Mouse (Mus musculus) cerebellum, adult 2 months (tissue): ENCODE data around the gene Scarf2. TPM values are rescaled to one million over a fixed set of nuclear protein-coding genes. Genes with fewer than 3 reads are reported as not detected.

ENCODE experiments used
- DNase-seq, 2 experiments: peaks; one replicate each; pipeline ENCODE4 v3.0.0; 2021
- H3K27ac ChIP-seq: fragments of 200-500 bp; 2 replicates; pipeline ENCODE4 v1.5.1; 2012; ENCODE audit warnings: low read length, control low read depth, inconsistent platforms; ENCODE audit not compliant: insufficient read depth
- H3K27me3 ChIP-seq: fragments of 200-500 bp; 2 replicates; pipeline ENCODE4 v1.6.1; 2012; ENCODE audit warnings: inconsistent platforms, mild to moderate bottlenecking, low read length, moderate library complexity; ENCODE audit not compliant: control insufficient read depth, insufficient read depth
- H3K4me1 ChIP-seq: fragments of 200-500 bp; 2 replicates; pipeline ENCODE4 v1.6.1; 2011; ENCODE audit warnings: low read length; ENCODE audit not compliant: control insufficient read depth, insufficient read depth
- H3K4me3 ChIP-seq: fragments of 200-500 bp; replicated peaks from 2 replicates; pipeline ENCODE3; 2011; ENCODE audit warnings: mild to moderate bottlenecking, low read depth, low read length, control low read depth; ENCODE audit not compliant: insufficient read depth
- CTCF ChIP-seq: fragments of 200-500 bp; IDR thresholded peaks from 2 replicates; pipeline ENCODE4 v1.5.1; 2011; ENCODE audit warnings: low read depth, mild to moderate bottlenecking, control low read depth, low read length, moderate library complexity, borderline replicate concordance; ENCODE audit not compliant: insufficient read depth
- POLR2A ChIP-seq: fragments of 200-500 bp; IDR thresholded peaks from 2 replicates; pipeline ENCODE4 v1.6.1; 2011; ENCODE audit warnings: low read length, control low read depth, borderline replicate concordance; ENCODE audit not compliant: insufficient read depth
- WGBS: fragments of 180-500 bp; shearing (Covaris S2); methylation state at CpG from one replicate; pipeline ENCODE4 v1.1.7; 2018; 5-methylcytosine and 5-hydroxymethylcytosine counted together
- polyA plus RNA-seq: library from polyadenylated mRNA; depleted of rRNA; stranded (reverse); fragments of >200 nt; gene quantifications from 2 replicates; pipeline ENCODE4 v1.2.3, GENCODE M21; 2012; rRNA removed

The Scarf2 gene
- polyA plus RNA-seq = 2.1 and 2.5 TPM in 2 replicates

GRCm38 (mm10) chr16:17796971-17797811, at the start of gene Scarf2:
Scarf2 (plus strand) TSS chr16:17797282.
- Histone ChIP-seq H3K27me3 (peaks cover 4% of the 10 kb centered on the region; the same call in 1 of the 2 replicates), H3K4me1 (no peaks in the 10 kb centered on the region), H3K4me3 (no peak within 1 kb of the TSS), H3K27ac (no peak within 1 kb of the TSS)
- TF ChIP-seq CTCF = no peak
- TF ChIP-seq POLR2A = no peak
- 6% methylated on average over 77 of the region's 81 CpGs for WGBS
- no peak for DNase-seq

GRCm38 (mm10) chr16:17753001-17753400, 44.1 kb upstream of the Scarf2 start:
- H3K27me3 ChIP-seq = no peaks in the 10 kb centered on the region
- no peak for TF ChIP-seq CTCF
- TF ChIP-seq POLR2A = no peak
- H3K4me3 ChIP-seq = no peak overlapping the region
- H3K4me1 ChIP-seq = no peaks in the 10 kb centered on the region
- WGBS = 33% methylated on average over 3 of the region's 3 CpGs
- DNase-seq = no peak
- no peak overlapping the region for H3K27ac ChIP-seq

- no peak for TF ChIP-seq POLR2A
- no peak for TF ChIP-seq CTCF
- 24% methylated on average over 1 of the region's 1 CpGs for WGBS
Observed at GRCm38 (mm10) chr16:17753686-17754085, 43.4 kb upstream of the Scarf2 start.

GRCm38 (mm10) chr16:17757756-17758155, 39.3 kb upstream of the Scarf2 start:
- WGBS = 100% methylated on average over 1 of the region's 1 CpGs
- no peaks in the 10 kb centered on the region for H3K27me3 ChIP-seq

More at GRCm38 (mm10) chr16:17753686-17754085, 43.4 kb upstream of the Scarf2 start:
- H3K4me1 ChIP-seq = no peaks in the 10 kb centered on the region
- no peak for DNase-seq
- no peak overlapping the region for H3K4me3 ChIP-seq
- H3K27me3 ChIP-seq = no peaks in the 10 kb centered on the region
- H3K27ac ChIP-seq = no peak overlapping the region

GRCm38 (mm10) chr16:17758902-17759301, 38.2 kb upstream of the Scarf2 start:
- 57% methylated on average over 9 of the region's 9 CpGs for WGBS

More at GRCm38 (mm10) chr16:17757756-17758155, 39.3 kb upstream of the Scarf2 start:
- no peak for DNase-seq
- no peak overlapping the region for H3K4me3 ChIP-seq
- TF ChIP-seq CTCF (no peak), POLR2A (no peak)
- H3K4me1 ChIP-seq = peaks cover 4% of the 10 kb centered on the region; the same call in 1 of the 2 replicates
- H3K27ac ChIP-seq = no peak overlapping the region

GRCm38 (mm10) chr16:17759344-17759773, 37.7 kb upstream of the Scarf2 start, which contains the start of gene Klhl22:
Klhl22 (plus strand) TSS chr16:17759618.
- WGBS = under 1% methylated on average over 28 of the region's 28 CpGs
- DNase-seq = peak; percentile 91 to 93
- TF ChIP-seq CTCF = no peak
- TF ChIP-seq POLR2A = peak; percentile 93
- peak within 1 kb of the TSS; percentile 88 for H3K27ac ChIP-seq
- H3K4me3 ChIP-seq = peak within 1 kb of the TSS; percentile 72
- H3K4me1 ChIP-seq = peaks cover 11% of the 10 kb centered on the region
- H3K27me3 ChIP-seq = no peaks in the 10 kb centered on the region

More at GRCm38 (mm10) chr16:17758902-17759301, 38.2 kb upstream of the Scarf2 start:
- TF ChIP-seq CTCF (no peak), POLR2A (no peak)
- Histone ChIP-seq H3K27me3 (no peaks in the 10 kb centered on the region), H3K4me3 (peak overlapping the region; percentile 72), H3K4me1 (peaks cover 7% of the 10 kb centered on the region; the same call in 1 of the 2 replicates), H3K27ac (peak overlapping the region; percentile 88; the same call in 1 of the 2 replicates)
- no peak for DNase-seq

- peaks cover 13% of the 10 kb centered on the region for H3K4me1 ChIP-seq
- DNase-seq = peak; percentile 75 to 78
- peak overlapping the region; percentile 72 for H3K4me3 ChIP-seq
- WGBS = under 1% methylated on average over 53 of the region's 54 CpGs
- peak overlapping the region; percentile 79 for H3K27ac ChIP-seq
- TF ChIP-seq CTCF = no peak
- no peak for TF ChIP-seq POLR2A
- H3K27me3 ChIP-seq = no peaks in the 10 kb centered on the region
Observed at GRCm38 (mm10) chr16:17759813-17760321, 37.2 kb upstream of the Scarf2 start.

GRCm38 (mm10) chr16:17760657-17761056, 36.4 kb upstream of the Scarf2 start:
- 40% methylated on average over 8 of the region's 8 CpGs for WGBS

More at GRCm38 (mm10) chr16:17760657-17761056, 36.4 kb upstream of the Scarf2 start:
- H3K4me1 ChIP-seq = peaks cover 13% of the 10 kb centered on the region
- TF ChIP-seq CTCF (peak; percentile 57), POLR2A (no peak)
- no peaks in the 10 kb centered on the region for H3K27me3 ChIP-seq
- peak; percentile 32 to 47 for DNase-seq
- no peak overlapping the region for H3K4me3 ChIP-seq
- no peak overlapping the region for H3K27ac ChIP-seq
